Mouse (Mus musculus): ENCODE measurements around the gene Nrl. TPM values are rescaled to one million over a fixed set of nuclear protein-coding genes. Genes with fewer than 3 reads are reported as not detected.

Nrl gene
- not detected for polyA plus RNA-seq (2014; fragmentation: Illumina TruSeq; extraction: RNeasy Lipid Tissue Mini Kit (QIAGEN cat#74804))

GRCm38 (mm10) chr14:55524785-55525184 lies at the start of gene Nrl:
Gene Nrl (minus strand): TSS chr14:55524981.

GRCm38 (mm10) chr14:55560202-55561073 lies 35.7 kb upstream of the Nrl start, which contains the start of gene A730061H03Rik:
Gene A730061H03Rik (minus strand): TSS chr14:55560406.

GRCm38 (mm10) chr14:55559799-55560201 lies 35.0 kb upstream of the Nrl start, which contains the start of gene Dcaf11:
Gene Dcaf11 (plus strand): TSS chr14:55560006.

GRCm38 (mm10) chr14:55540067-55540786 lies 15.4 kb upstream of the Nrl start, which contains the start of gene Pck2:
Gene Pck2 (plus strand): TSS chr14:55540266.

GRCm38 (mm10) chr14:55510125-55510731 lies 14.6 kb downstream of the Nrl start, which contains the start of gene Cpne6:
Gene Cpne6 (plus strand): TSS chr14:55510445.

GRCm38 (mm10) chr14:55490361-55491201 lies 34.2 kb downstream of the Nrl start, which contains the start of gene Carmil3:
Gene Carmil3 (plus strand): TSS chr14:55490651.

GRCm38 (mm10) chr14:55478651-55479599 lies 45.9 kb downstream of the Nrl start, which contains the start of gene Dhrs4:
Gene Dhrs4 (plus strand): TSS chr14:55478758.

Other genes starting within 250 kb of the Nrl start
- 25.6 TPM for gene Dhrs4, start 46.2 kb downstream of the Nrl start, polyA plus RNA-seq (2014; fragmentation: Illumina TruSeq; extraction: RNeasy Lipid Tissue Mini Kit (QIAGEN cat#74804))
- gene Carmil3, start 34.3 kb downstream of the Nrl start, polyA plus RNA-seq (2014; fragmentation: Illumina TruSeq; extraction: RNeasy Lipid Tissue Mini Kit (QIAGEN cat#74804)) = 0.17 TPM
- not detected for gene Cpne6, start 14.5 kb downstream of the Nrl start, polyA plus RNA-seq (2014; fragmentation: Illumina TruSeq; extraction: RNeasy Lipid Tissue Mini Kit (QIAGEN cat#74804))
- 10.0 TPM for gene Pck2, start 15.3 kb upstream of the Nrl start, polyA plus RNA-seq (2014; fragmentation: Illumina TruSeq; extraction: RNeasy Lipid Tissue Mini Kit (QIAGEN cat#74804))
- gene Dcaf11, start 35.0 kb upstream of the Nrl start, polyA plus RNA-seq (2014; fragmentation: Illumina TruSeq; extraction: RNeasy Lipid Tissue Mini Kit (QIAGEN cat#74804)) = 8.8 TPM
- gene A730061H03Rik, start 35.4 kb upstream of the Nrl start, polyA plus RNA-seq (2014; fragmentation: Illumina TruSeq; extraction: RNeasy Lipid Tissue Mini Kit (QIAGEN cat#74804)) = not detected
- not detected for gene Fitm1, start 50.6 kb upstream of the Nrl start, polyA plus RNA-seq (2014; fragmentation: Illumina TruSeq; extraction: RNeasy Lipid Tissue Mini Kit (QIAGEN cat#74804))
- 115 TPM for gene Psme1, start 53.1 kb upstream of the Nrl start, polyA plus RNA-seq (2014; fragmentation: Illumina TruSeq; extraction: RNeasy Lipid Tissue Mini Kit (QIAGEN cat#74804))
- gene Emc9, start 60.3 kb upstream of the Nrl start, polyA plus RNA-seq (2014; fragmentation: Illumina TruSeq; extraction: RNeasy Lipid Tissue Mini Kit (QIAGEN cat#74804)) = 2.7 TPM
- 87.7 TPM for gene Psme2, start 66.1 kb upstream of the Nrl start, polyA plus RNA-seq (2014; fragmentation: Illumina TruSeq; extraction: RNeasy Lipid Tissue Mini Kit (QIAGEN cat#74804))
- 2.5 TPM for gene Rnf31, start 66.7 kb upstream of the Nrl start, polyA plus RNA-seq (2014; fragmentation: Illumina TruSeq; extraction: RNeasy Lipid Tissue Mini Kit (QIAGEN cat#74804))
- gene Irf9, start 78.6 kb upstream of the Nrl start, polyA plus RNA-seq (2014; fragmentation: Illumina TruSeq; extraction: RNeasy Lipid Tissue Mini Kit (QIAGEN cat#74804)) = 37.8 TPM
- gene Rec8, start 93.1 kb upstream of the Nrl start, polyA plus RNA-seq (2014; fragmentation: Illumina TruSeq; extraction: RNeasy Lipid Tissue Mini Kit (QIAGEN cat#74804)) = 0.77 TPM
- 11.5 TPM for gene Ipo4, start 111.0 kb upstream of the Nrl start, polyA plus RNA-seq (2014; fragmentation: Illumina TruSeq; extraction: RNeasy Lipid Tissue Mini Kit (QIAGEN cat#74804))
- 0.60 TPM for gene Gm49378, start 112.9 kb upstream of the Nrl start, polyA plus RNA-seq (2014; fragmentation: Illumina TruSeq; extraction: RNeasy Lipid Tissue Mini Kit (QIAGEN cat#74804))
- 44.3 TPM for gene Tm9sf1, start 118.8 kb upstream of the Nrl start, polyA plus RNA-seq (2014; fragmentation: Illumina TruSeq; extraction: RNeasy Lipid Tissue Mini Kit (QIAGEN cat#74804))
- gene Tssk4, start 125.2 kb upstream of the Nrl start, polyA plus RNA-seq (2014; fragmentation: Illumina TruSeq; extraction: RNeasy Lipid Tissue Mini Kit (QIAGEN cat#74804)) = not detected
- gene Mdp1, start 135.5 kb upstream of the Nrl start, polyA plus RNA-seq (2014; fragmentation: Illumina TruSeq; extraction: RNeasy Lipid Tissue Mini Kit (QIAGEN cat#74804)) = 13.6 TPM
- gene Gmpr2, start 147.0 kb upstream of the Nrl start, polyA plus RNA-seq (2014; fragmentation: Illumina TruSeq; extraction: RNeasy Lipid Tissue Mini Kit (QIAGEN cat#74804)) = 28.1 TPM
- gene Nedd8, start 147.1 kb upstream of the Nrl start, polyA plus RNA-seq (2014; fragmentation: Illumina TruSeq; extraction: RNeasy Lipid Tissue Mini Kit (QIAGEN cat#74804)) = 46.6 TPM
- 11.2 TPM for gene Tinf2, start 156.8 kb upstream of the Nrl start, polyA plus RNA-seq (2014; fragmentation: Illumina TruSeq; extraction: RNeasy Lipid Tissue Mini Kit (QIAGEN cat#74804))
- gene Tgm1, start 188.9 kb upstream of the Nrl start, polyA plus RNA-seq (2014; fragmentation: Illumina TruSeq; extraction: RNeasy Lipid Tissue Mini Kit (QIAGEN cat#74804)) = not detected
- 0.40 TPM for gene Rabggta, start 197.3 kb upstream of the Nrl start, polyA plus RNA-seq (2014; fragmentation: Illumina TruSeq; extraction: RNeasy Lipid Tissue Mini Kit (QIAGEN cat#74804))
- 8.2 TPM for gene Dhrs1, start 220.7 kb upstream of the Nrl start, polyA plus RNA-seq (2014; fragmentation: Illumina TruSeq; extraction: RNeasy Lipid Tissue Mini Kit (QIAGEN cat#74804))
- 6.1 TPM for gene Nop9, start 220.7 kb upstream of the Nrl start, polyA plus RNA-seq (2014; fragmentation: Illumina TruSeq; extraction: RNeasy Lipid Tissue Mini Kit (QIAGEN cat#74804))
- not detected for gene Cideb, start 233.5 kb upstream of the Nrl start, polyA plus RNA-seq (2014; fragmentation: Illumina TruSeq; extraction: RNeasy Lipid Tissue Mini Kit (QIAGEN cat#74804))
- gene Ltb4r2, start 236.4 kb upstream of the Nrl start, polyA plus RNA-seq (2014; fragmentation: Illumina TruSeq; extraction: RNeasy Lipid Tissue Mini Kit (QIAGEN cat#74804)) = not detected
- not detected for gene Ltb4r1, start 241.0 kb upstream of the Nrl start, polyA plus RNA-seq (2014; fragmentation: Illumina TruSeq; extraction: RNeasy Lipid Tissue Mini Kit (QIAGEN cat#74804))